Mouse (Mus musculus) ovary, postnatal 14 days (tissue): ENCODE data around the gene Atf6b.

Experiments
- DNase-seq: peaks from one replicate; pipeline ENCODE4 v3.0.0; 2022; ENCODE audit warnings: low spot score

The Atf6b gene

GRCm38 (mm10) chr17:34648141-34648890, 1.4 kb downstream of the Atf6b start:
- no peak for DNase-seq

GRCm38 (mm10) chr17:34649106-34649864, 2.3 kb downstream of the Atf6b start:
- no peak for DNase-seq

GRCm38 (mm10) chr17:34650781-34651180, 3.8 kb downstream of the Atf6b start:
- no peak for DNase-seq

- no peak for DNase-seq
These were observed 4.7 kb downstream of the Atf6b start for GRCm38 (mm10) chr17:34651507-34652221.

- no peak for DNase-seq
These were observed 5.6 kb downstream of the Atf6b start for GRCm38 (mm10) chr17:34652546-34652945.

- DNase-seq = no peak
These were observed 6.0 kb downstream of the Atf6b start for GRCm38 (mm10) chr17:34652985-34653384.

- DNase-seq = no peak
These were observed 6.9 kb downstream of the Atf6b start for GRCm38 (mm10) chr17:34653746-34654285.

GRCm38 (mm10) chr17:34654392-34654791, 7.4 kb downstream of the Atf6b start:
- no peak for DNase-seq

- DNase-seq = no peak
These were observed 8.2 kb downstream of the Atf6b start for GRCm38 (mm10) chr17:34655160-34655559.

- peak; percentile 77 for DNase-seq
These were observed 8.6 kb downstream of the Atf6b start for GRCm38 (mm10) chr17:34655581-34655991.

GRCm38 (mm10) chr17:34656666-34657065, 9.7 kb downstream of the Atf6b start:
- no peak for DNase-seq

- DNase-seq = no peak
These were observed 10.3 kb downstream of the Atf6b start for GRCm38 (mm10) chr17:34657271-34657670.

- no peak for DNase-seq
These were observed 11.2 kb downstream of the Atf6b start for GRCm38 (mm10) chr17:34658145-34658544.

- no peak for DNase-seq
These were observed 11.6 kb downstream of the Atf6b start for GRCm38 (mm10) chr17:34658591-34658990.

- no peak for DNase-seq
These were observed 12.4 kb downstream of the Atf6b start for GRCm38 (mm10) chr17:34659181-34659896.

- DNase-seq = no peak
These were observed 12.9 kb downstream of the Atf6b start for GRCm38 (mm10) chr17:34659897-34660214.

GRCm38 (mm10) chr17:34660259-34660820, 13.4 kb downstream of the Atf6b start:
- DNase-seq = no peak

- DNase-seq = no peak
These were observed 14.2 kb downstream of the Atf6b start for GRCm38 (mm10) chr17:34661121-34661591.

- DNase-seq = no peak
These were observed 15.5 kb downstream of the Atf6b start for GRCm38 (mm10) chr17:34662468-34662867.

GRCm38 (mm10) chr17:34662978-34663377, 16.0 kb downstream of the Atf6b start:
- DNase-seq = no peak

GRCm38 (mm10) chr17:34663558-34663957, 16.6 kb downstream of the Atf6b start:
- no peak for DNase-seq
